Mouse (Mus musculus): ENCODE measurements around the gene Prop1.

DNA sequence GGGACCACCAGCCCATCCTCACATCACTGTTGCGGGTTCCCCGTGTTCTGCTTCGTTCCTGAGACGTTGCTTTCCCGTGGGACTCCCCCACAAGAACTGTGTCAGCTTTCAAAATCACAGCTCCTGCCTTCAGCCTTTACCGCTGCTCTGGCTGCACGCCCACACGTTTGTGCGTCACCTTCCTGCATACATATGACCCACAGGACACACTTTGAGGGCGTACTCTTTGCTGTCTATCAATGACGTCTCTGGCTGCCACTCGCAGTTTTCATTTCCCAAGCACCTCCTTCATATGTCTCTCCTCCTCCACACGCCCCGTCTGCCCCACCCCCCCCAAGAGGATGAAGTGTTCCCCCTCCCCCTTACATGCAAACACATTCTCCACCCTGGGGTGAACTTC, 1.3 kb downstream of the Prop1 start:
- TF ChIP-seq EP300 (IDR thresholded peaks at IDR 0.05) (no peak), CTCF (IDR thresholded peaks at IDR 0.05) (no peak)
